Mouse (Mus musculus): Measurements from ENCODE around the gene Rpp21. TPM values are rescaled to one million over a fixed set of nuclear protein-coding genes. Genes with fewer than 3 reads are reported as not detected.
"Not testable (repeated sequence)": the region's sequence is repeated elsewhere in the genome, so short reads cannot be mapped to it uniquely, and the experiment has no call there.

The Rpp21 gene
- total RNA-seq, 2 experiments from 2014 or later = 39.6 to 41.1 TPM

- DNase-seq = no peak
- intact Hi-C loops (cut with DNase I) = loop anchor here (10.0 kb wide), 1 partner anchor 174 kb away; no protein-coding TSS in a partner anchor
Measured at GRCm38 (mm10) chr17:36240637-36241213, 17.1 kb downstream of the Rpp21 start.

- no peak for DNase-seq
Measured at GRCm38 (mm10) chr17:36237321-36237921, 20.4 kb downstream of the Rpp21 start.

DNA sequence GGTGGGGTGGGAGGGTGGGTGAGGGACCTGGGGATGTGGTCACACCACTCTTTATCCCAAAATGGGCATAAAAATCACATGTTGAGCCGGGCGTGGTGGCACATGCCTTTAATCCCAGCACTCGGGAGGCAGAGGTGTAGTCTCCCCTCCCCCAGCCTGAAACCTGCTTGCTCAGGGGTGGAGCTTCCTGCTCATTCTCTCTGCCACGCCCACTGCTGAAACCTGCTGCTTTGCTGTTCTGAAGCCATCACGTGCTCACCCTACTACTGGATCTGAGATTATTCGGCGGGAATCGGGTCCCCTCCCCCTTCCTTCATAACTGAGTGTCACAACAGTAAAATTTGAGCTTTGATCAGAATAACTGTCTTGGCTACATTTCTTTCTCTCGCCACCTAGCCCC, 22.6 kb downstream of the Rpp21 start:
- DNase-seq; intact Hi-C loops (cut with DNase I): not testable (repeated sequence)

More at GRCm38 (mm10) chr17:36237321-36237921, 20.4 kb downstream of the Rpp21 start:
- intact Hi-C loops (cut with DNase I) = no loop called here

DNA sequence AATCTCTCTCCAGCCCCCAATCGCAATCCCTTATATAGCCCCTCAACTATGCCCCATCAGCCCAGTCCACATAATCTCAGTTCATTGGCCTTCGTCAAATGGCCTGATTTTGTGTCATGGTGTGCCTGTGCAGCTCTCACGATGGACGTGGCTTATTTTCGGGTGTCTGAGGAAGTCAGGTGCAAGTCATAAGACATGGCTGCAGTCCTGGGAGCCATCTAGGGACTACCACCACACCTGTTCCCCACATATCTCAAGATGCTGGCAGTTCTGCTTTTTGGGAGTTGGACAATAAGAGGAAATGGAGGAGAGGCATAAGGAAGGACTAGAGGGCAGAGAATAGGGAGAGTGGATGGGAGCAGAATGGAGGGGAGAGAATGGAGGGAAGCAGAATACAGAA, 24.3 kb downstream of the Rpp21 start:
- no peak for DNase-seq
- intact Hi-C loops (cut with DNase I) = no loop called here

- peak; percentile 65 to 72 for DNase-seq
- intact Hi-C loops (cut with DNase I) = no loop called here
Measured at GRCm38 (mm10) chr17:36231318-36231717, 26.6 kb downstream of the Rpp21 start.

DNA sequence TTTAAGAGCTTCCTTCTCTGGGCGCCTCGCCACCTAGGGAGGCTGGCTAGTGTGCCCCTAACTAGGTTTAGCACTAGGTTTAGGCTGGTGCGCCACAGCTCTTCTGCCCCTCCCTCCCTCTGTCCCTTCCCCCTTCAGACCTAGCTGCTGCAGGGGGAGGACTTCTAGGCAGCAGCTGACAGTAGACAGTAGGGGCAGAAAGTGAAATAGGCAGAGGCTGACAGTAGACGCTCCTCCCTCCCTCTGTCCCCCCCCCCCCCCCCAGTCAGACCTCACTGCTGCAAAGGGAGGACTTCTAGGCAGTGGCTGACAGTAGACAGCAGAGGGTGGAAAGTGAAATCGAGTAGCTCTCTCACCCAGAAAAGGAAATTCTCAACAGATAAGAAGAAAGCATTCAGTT, 28.8 kb downstream of the Rpp21 start:
- no peak for DNase-seq
- intact Hi-C loops (cut with DNase I) = no loop called here

DNA sequence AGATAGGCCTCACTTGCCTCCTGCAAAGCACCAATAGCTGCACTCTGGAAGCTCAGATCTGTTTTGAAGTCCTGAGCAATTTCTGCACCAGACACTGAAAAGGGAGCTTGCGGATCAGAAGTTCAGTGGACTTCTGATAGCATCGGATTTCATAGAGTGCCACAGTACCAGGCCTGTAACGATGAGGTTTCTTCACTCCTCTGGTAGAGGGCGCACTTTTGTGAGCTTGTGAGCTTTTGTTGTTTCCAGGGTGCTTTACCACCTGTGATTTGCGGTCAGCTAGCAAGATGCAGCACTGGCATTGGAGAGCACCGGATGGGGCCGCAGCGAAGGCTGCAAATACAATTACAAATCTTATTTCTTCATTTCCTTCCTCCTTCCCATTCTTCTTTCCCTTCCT, 30.9 kb downstream of the Rpp21 start:
- no peak for DNase-seq

DNA sequence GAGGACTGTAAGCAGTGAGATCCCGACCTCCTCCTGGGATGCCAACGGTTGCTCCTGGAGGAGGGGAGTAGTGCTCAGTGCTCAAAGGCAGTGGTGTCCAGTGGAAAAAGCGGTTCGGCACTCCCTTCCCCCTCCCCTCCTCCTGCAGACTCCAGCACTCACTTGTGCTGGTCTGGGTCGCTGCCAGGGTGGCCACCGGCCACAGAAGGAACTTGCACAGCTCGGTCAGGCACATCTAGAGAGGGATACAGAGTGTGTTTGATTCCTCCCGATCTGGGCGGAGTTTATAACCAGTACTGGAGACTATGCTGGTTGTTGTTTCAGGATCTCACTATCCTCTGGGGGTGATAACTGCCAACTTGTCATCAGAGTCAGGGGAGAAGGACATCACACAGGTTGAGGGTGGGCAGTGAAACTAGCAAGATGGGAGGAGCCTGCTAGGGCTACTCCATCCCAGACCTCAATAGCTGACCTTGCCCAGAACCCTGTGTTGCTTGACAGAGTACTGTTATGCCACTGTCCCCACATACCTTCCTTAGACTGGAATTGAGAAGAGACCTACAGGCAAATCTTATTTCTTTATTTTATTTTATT, 32.5 kb downstream of the Rpp21 start:
- no peak for DNase-seq
- intact Hi-C loops (cut with DNase I) = no loop called here

More for the DNA sequence above, 30.9 kb downstream of the Rpp21 start:
- intact Hi-C loops (cut with DNase I) = no loop called here

DNA sequence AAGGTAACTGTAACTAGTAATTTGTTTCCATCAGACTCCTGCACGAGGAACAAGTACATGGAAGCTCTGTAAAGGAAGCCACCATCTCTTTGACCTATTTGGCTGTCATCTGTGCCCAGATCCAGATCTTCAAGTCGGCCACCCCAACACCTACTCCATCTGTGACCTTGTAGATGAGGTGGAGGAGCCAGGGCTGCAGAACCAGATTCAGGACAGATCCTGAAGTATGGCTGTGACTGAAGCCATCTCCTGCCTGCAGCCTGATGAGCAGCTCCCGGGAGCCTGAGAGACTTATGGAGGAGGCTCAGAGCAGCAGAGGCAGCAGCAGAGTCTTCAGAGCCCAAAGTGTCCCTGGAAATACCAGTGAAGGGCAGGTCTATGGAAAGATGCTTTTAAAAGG, 33.4 kb downstream of the Rpp21 start:
- intact Hi-C loops (cut with DNase I) = no loop called here
- no peak for DNase-seq

- intact Hi-C loops (cut with DNase I) = no loop called here
- DNase-seq = no peak
Measured at GRCm38 (mm10) chr17:36218594-36219155, 39.2 kb downstream of the Rpp21 start.

DNA sequence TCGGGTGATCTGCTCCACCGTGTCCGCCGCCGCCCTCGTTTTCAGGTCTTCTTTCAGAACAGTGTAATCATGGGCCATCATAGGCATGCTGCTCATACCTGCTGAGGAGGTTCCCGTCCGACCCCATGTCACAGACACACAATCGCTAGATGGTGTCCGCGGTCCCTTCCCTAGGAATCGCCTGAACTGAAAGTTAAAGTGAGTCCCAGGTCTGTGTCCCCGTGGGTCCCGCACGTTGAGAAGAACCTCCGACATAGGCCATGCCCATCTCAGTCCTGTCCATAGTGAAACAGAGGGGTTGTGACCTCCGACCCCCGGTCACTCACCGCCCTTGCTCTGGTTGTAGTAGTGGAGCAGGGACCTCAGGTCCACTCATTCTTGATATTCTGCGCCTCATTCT, 42.3 kb downstream of the Rpp21 start:
- intact Hi-C loops (cut with DNase I) = no loop called here
- no peak for DNase-seq

GRCm38 (mm10) chr17:36206846-36207245, 51.0 kb downstream of the Rpp21 start:
- no peak for DNase-seq
- intact Hi-C loops (cut with DNase I) = no loop called here

DNA sequence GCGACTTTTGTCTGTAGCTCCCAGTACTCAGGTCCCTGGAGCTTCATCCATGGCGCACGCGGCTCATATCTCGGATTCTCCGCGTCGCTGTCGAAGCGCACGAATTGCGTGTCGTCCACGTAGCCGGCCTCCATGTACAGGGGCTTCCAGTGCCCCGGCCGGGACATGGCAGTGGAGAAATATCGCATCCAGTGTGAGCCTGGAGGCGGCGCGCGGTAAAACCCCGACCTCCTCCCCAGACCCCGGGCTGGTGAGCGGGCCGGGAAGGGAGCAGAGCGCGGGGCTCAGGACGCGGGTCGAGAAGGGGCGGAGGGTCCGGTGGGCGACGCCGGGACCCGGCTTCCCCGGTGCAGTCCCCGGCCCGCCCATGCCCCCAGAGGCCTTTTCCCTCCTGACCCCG, 52.0 kb downstream of the Rpp21 start:
- intact Hi-C loops (cut with DNase I) = no loop called here
- DNase-seq = no peak

Other genes starting within 250 kb of the Rpp21 start
- gene H2-T24, start 237.5 kb downstream of the Rpp21 start, total RNA-seq (2021) = 10 to 100 TPM in 1 of 2 experiments, 1 to 10 TPM in 1; 6.5 to 14.0 TPM
- 10 to 100 TPM; 23.7 to 38.9 TPM for gene H2-T23, start 225.2 kb downstream of the Rpp21 start, total RNA-seq (2021)
- gene H2-T22, start 215.3 kb downstream of the Rpp21 start, total RNA-seq (2021) = 1 to 10 TPM; 9.5 to 10.0 TPM
- gene Gm6034, start 215.1 kb downstream of the Rpp21 start, total RNA-seq (2021) = not detected
- gene Gm11127, start 199.7 kb downstream of the Rpp21 start, total RNA-seq (2021) = 1 to 10 TPM; 3.4 to 4.3 TPM
- gene Gm19684, start 136.4 kb downstream of the Rpp21 start, total RNA-seq (2021) = under 1 TPM; 0.19 to 0.22 TPM
- gene Gm7030, start 128.6 kb downstream of the Rpp21 start, total RNA-seq (2021) = not detected
- gene Gm8909, start 89.5 kb downstream of the Rpp21 start, total RNA-seq (2021) = not detected
- gene H2-T3, start 67.8 kb downstream of the Rpp21 start, total RNA-seq (2021) = not detected
- 1 to 10 TPM; 6.5 to 7.6 TPM for gene Trim39, start 14.2 kb upstream of the Rpp21 start, total RNA-seq (2021)
- gene H2-M10.2, start 28.4 kb upstream of the Rpp21 start, total RNA-seq (2021) = not detected
- not detected for gene H2-M10.1, start 68.1 kb upstream of the Rpp21 start, total RNA-seq (2021)
- gene H2-M10.3, start 110.3 kb upstream of the Rpp21 start, total RNA-seq (2021) = not detected
- gene H2-M10.4, start 204.3 kb upstream of the Rpp21 start, total RNA-seq (2021) = not detected